Mouse (Mus musculus) small intestine, adult 2 months (tissue): ENCODE measurements around the gene Nptn.

Source experiments
- CTCF ChIP-seq: fragments of 200-500 bp; IDR thresholded peaks from 2 replicates; pipeline ENCODE4 v1.5.1; 2012; ENCODE audit warnings: low read depth, mild to moderate bottlenecking, control low read depth, inconsistent platforms, low read length, moderate library complexity, mixed read lengths; ENCODE audit not compliant: insufficient replicate concordance, insufficient read length; ENCODE audit errors: extremely low read depth
- POLR2A ChIP-seq: fragments of 200-500 bp; IDR thresholded peaks from 2 replicates; pipeline ENCODE4 v1.6.1; 2012; ENCODE audit warnings: low read depth, mild to moderate bottlenecking, control low read depth, inconsistent platforms, low read length, moderate library complexity

- TF ChIP-seq POLR2A (no peak), CTCF (no peak)
Observed at GRCm38 (mm10) chr9:58657735-58658512, 75.9 kb downstream of the Nptn start.
